Mouse (Mus musculus) liver, adult 10 weeks (tissue): Measurements from ENCODE around the gene Pebp1. TPM values are rescaled to one million over a fixed set of nuclear protein-coding genes. Genes with fewer than 3 reads are reported as not detected.

ENCODE experiments used
- polyA plus RNA-seq: library from polyadenylated mRNA; stranded (reverse); fragments of 350-450 nt; fragmentation: Illumina TruSeq; extraction: RNeasy Lipid Tissue Mini Kit (QIAGEN cat#74804); gene quantifications from one replicate; pipeline ENCODE4 v1.2.3, GENCODE M21; 2014; ENCODE audit warnings: low read depth, low replicate concordance

Pebp1 gene
- 38.1 TPM for polyA plus RNA-seq

DNA sequence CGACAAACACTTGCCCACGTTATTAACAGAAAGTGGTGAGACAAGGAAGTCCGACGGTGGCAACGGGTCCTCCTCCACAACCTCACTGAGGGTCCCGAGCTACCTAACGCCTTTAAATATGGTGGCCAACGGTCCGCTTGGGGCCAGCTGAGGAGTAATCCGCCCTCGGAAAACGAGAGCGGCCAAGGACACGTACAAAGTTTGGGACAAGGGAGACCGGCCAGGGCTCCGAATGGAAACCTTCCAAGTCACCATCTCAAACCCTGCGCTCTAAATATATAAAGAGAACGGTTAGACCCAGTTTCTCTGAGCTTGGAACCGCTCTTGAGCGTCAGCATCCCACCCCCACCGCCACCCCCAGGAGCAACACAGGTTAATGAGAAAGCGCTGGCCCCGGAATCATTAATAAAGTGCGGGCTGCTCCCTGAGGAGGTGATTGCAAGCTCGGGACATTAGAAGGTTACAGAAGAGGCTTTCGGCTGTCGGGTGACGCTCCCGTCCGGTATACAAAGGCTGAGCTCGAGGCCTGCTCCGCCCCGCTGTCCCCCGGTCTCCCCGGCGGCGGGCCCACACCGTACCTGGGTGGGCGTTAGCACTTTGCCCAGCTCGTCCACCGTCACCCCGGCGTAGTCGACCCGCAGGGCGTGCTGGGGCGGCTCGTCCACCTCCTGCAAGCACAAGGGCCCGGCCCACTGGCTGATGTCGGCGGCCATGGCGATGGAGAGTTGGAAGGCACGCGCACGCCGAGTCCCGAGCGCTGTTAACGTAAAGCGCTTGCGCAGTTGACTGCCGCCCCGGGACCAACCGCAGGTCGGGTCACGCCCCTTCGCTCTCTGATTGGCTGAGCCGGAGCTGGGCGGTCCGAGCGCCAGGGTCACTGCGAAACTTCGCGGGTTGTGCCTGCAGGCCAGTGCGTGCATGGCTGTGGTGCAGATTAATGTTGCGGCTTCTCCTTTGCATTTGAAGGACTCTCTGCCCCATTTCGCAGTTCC, at the start of gene Pebp1:
Pebp1 (minus strand) TSS at position 795 of the 992 bp plus-strand sequence.

DNA sequence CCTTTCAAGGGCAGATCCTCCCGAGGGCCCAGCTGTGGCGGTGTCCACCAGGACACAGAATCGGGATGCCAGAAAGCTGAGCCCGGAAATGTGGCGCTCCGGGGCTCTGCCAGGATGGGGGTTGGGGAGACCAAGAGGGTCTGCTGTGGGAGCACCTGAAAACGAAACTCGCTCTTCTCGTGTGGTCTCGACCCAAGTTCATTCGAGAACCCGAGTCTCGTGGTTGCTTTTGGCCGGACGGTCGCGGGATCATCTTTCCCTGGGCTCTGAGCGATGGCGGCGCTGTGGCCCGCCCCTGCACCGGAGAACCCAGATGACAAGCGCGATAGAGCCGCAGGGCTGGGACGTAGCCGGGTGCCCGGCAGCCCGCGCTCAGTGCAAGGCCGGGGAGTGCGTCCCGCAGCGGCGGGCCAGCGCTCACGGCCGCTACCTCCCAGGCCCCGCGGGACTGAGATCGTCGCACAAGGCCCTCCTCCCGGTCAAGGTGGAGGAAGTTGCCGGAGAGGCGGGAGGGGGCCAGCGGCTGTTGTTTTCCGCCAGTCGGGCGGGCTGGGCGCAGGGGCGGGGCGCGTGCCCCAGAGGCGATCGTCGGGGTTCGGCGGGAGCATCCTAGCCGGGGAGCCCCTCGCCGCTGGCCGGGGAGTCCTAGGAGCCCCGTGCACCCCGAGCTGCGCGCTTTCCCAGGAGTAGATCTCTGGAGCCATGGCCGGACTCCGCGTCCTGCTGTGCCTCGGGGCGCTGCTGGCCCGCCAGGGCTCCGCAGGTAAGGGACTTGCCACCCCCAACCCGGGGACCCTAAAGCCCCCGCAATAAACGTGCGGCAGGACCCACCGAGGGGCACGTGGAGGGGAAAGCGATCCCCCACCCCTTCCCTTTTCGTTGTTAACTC, 31.6 kb upstream of the Pebp1 start, which contains the start of gene Vsig10:
Vsig10 (plus strand) TSS at position 343 of the 889 bp plus-strand sequence.

Other genes with a start within 250 kb of the Pebp1 start
- 28.8 TPM for gene Suds3, start 171.5 kb downstream of the Pebp1 start, polyA plus RNA-seq
- 19.5 TPM for gene Taok3, start 167.5 kb downstream of the Pebp1 start, polyA plus RNA-seq
- 1.2 TPM for gene Vsig10, start 31.5 kb upstream of the Pebp1 start, polyA plus RNA-seq
- 10.9 TPM for gene Wsb2, start 69.7 kb upstream of the Pebp1 start, polyA plus RNA-seq
- gene Rfc5, start 101.4 kb upstream of the Pebp1 start, polyA plus RNA-seq = 2.8 TPM
- 0.11 TPM for gene Ksr2, start 126.4 kb upstream of the Pebp1 start, polyA plus RNA-seq